Mouse (Mus musculus) mesoderm, embryonic 11.5 days (tissue): ENCODE results near the gene Nhs.
A peak's percentile ranks its signal among the peaks of the same experiment; 100 is the strongest.

Source experiments
- DNase-seq: peaks from one replicate; pipeline ENCODE4 v3.0.0-alpha.2; 2012; ENCODE audit warnings: low read depth, low spot score

Nhs gene

DNA sequence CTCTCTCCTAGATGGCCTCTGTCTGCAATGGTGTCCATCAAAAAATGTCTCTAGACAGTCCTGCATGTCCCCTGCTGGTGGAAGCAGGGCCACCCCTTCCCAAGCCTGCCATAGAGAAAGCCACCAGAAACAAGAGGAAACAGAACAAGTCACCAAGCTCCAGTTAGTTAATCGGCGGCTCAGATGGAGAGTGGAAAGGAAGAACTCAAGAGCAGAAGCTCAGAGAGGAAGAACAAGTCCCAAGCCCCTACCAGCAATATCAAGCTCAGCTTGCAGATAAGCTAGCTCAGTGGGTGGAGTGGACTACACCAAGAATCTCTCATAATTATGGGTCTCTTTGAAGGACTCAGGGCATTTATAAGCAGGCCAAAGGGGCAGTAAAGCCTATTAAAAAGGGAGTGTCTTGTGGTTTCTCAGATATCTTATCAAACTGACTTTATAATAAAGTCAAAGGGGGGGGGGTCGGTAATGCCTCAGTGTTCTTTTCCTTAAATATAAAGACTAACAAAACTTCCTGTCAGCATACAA lies 139.4 kb downstream of the Nhs start:
- no peak for DNase-seq

DNA sequence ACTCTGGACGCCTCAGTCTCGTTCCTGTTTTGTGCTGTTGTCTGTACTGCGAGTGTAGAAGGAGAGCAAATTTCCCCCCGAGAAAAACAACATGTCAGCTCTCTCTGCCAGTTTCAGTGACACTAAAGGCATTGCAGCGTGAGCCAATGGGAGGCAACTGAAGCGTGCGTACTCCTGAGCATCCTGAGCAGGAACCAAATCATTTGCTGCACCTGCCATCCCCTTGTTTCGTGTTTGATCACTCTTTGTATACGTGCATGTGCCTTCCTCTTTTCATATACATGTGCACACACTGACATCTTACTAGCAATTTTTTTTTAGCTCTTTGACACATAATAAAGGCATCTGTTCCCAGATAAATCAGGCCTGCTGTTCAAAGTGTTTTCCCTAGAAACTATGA lies 142.1 kb downstream of the Nhs start:
- no peak for DNase-seq

DNA sequence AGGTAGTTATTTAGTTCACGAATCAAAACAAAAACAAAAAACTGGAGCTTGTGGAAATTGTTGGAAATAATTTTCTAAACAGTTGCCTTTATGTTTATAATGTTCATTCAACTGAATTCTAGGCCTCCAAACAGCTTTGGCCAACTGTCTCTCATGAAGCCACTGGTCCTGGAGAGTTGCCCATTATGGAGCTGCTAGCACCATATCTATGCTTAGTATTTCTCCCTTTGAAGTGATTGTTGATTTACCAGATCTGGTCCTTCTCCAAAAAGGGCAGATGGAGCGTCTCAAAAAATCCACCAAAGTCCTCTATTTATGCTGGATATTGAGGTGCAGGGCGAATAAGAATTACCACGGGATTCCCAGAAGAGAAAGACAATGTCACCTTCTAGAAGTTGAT lies 147.0 kb downstream of the Nhs start:
- no peak for DNase-seq

DNA sequence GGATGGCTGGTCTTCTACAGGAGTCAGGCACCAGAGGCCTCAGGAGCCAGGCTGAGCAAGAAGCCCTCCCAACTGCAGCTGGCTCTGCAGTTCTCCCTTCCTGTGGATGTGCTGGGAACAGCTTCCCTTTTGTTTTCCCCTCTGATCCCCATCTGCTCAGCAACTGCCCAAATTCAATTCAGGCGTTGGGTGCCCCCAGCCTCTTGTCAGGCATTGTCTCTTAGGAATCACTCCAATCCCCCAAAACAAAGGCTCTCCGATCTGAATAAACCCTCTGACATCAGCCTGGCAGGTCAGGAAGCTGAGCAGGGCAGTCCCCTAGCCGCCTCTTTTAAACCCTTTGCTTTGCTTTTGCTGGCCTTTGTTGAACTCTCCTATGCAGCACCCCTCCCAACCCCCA lies 149.7 kb downstream of the Nhs start:
- peak; percentile 52 for DNase-seq

DNA sequence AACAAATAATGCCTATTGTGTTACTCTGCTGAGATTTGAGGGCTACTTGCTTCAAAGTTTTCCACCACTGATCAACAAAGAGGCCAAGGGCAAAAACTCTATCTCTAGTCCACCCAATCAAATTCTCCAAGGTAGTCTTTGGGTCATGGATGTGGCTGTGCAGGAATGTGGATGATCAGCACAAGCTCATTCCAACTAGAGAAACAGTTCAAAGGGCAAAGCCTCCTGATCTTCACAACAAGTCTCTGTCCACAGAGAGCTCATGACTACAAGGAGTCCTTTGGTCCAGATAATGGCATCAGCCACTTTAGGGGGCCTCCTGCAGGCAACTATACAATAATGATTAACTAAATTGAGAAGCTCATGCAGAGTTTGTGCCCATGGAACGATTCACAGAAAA lies 155.7 kb downstream of the Nhs start:
- no peak for DNase-seq

DNA sequence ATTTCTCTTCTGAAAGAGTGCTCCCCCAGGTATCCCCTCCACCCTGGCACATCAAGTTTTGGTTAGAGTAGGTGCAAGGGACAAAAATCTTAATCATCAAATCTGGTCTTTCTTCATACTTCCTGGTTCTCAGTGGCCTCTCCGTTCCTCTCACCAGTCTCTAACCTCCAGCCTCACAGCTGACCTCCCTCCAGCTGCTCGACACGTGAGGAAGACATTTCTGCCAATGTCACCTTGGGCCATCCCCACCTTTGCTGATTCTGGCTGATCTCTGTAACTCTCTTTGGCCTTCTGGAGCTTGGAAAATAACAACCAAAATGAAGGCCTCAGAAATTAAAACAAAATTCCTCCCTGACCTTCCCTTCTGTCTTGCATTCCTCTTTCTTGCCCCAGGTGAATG lies 160.7 kb downstream of the Nhs start:
- no peak for DNase-seq

DNA sequence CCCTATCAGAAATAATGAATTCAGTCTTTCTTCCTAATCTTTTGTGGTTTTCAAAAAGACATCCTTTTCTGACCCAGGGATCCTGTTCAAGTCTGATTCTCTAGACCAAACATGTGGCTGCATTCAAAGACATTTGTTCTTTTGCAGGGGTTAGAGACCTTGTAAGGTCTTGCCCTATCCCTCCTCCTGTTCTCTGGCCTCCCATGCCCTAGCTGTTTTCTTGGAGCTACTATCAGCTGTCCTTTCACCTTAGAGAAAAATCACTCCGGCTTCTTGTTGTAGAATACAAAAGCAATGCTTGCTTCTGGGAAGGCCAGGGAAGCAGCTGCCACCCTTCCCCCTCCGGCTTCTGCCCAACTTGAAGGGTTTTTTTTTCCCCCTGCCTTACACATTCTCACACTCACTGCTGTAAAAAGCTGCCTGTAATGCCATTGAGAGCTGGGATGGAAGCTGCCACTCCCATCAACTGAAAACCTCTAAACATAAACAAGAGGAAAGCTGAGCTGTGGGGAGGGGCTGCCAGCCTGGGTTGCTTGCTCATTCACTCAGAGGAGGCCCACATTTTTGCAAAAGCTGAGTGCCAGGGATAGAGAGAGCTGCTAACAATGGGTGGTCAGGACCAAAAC lies 162.2 kb downstream of the Nhs start:
- DNase-seq: peak; percentile 29

DNA sequence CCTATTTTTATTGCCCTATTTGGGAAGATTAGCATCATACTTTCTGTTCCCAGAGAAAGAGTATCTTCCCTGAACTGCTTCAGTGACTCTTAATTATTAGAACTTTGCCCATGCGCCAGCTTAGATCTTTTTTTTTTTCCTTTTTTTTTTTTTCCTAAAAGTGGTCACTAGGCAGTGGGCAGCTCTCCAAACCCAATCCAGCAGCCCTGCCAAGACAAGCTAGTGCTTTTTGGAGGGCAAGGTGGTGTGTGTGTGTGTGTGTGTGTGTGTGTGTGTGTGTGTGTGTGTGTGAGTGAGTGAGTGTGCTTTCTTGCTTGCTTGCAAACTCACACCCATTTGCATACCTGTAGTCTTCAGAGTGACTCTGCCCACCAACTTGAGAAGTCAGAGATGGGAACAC lies 169.4 kb downstream of the Nhs start:
- DNase-seq: no peak

DNA sequence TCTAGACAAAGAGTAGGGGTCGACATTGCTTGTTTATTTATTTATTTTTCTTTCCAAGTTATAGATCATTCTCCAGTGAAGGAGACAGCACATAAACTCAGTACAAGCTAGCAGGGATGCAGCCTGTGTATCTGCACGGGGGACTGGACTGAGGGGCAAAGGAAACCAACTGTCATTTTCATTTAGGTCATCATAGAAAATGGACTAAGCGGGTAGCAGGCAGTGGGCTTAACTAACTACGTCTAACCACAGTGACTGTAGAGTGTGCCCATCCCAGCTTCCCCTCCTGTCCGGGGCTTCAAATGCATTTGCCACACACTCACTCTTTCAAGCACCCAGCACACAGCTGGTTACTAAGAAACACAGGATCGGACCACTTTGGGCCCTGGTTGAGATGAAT lies 174.6 kb downstream of the Nhs start:
- no peak for DNase-seq

DNA sequence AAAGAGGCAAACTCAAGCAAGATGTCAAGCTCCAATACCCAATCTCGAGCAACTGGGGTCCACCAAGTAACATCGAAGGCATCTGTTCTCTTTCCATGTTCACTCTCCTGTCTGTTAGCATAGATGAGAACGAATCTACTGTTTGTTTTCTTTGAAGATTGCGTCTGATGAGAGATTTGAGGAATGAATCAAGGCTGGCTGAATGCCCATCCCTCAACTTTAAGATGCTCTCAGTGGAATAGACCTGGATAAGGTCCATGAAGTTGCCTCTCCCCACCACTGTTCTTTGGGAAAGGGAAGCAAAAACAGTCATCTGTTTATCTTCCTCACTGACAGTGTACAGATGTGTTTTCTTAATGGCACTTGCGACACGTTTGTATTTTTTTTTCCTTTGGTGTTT lies 178.1 kb downstream of the Nhs start:
- DNase-seq: no peak

DNA sequence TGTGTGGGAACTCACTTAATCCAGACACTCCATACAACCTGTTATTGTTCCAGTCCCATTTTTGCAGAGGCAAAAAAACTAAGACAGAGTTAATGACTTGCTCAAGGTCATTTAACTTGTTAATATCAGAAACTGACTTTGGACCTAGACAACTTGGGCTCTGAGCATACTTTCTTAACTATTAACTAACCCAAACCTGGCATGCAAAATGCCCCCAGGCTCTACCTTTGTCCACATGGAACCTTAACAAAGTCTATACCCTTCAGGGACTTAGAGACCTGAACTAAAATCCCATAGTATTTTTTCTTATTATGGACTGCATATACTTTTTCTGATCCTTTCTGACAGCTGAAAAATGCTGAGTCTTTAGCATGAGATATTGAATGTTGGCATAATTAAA lies 179.6 kb downstream of the Nhs start:
- no peak for DNase-seq

DNA sequence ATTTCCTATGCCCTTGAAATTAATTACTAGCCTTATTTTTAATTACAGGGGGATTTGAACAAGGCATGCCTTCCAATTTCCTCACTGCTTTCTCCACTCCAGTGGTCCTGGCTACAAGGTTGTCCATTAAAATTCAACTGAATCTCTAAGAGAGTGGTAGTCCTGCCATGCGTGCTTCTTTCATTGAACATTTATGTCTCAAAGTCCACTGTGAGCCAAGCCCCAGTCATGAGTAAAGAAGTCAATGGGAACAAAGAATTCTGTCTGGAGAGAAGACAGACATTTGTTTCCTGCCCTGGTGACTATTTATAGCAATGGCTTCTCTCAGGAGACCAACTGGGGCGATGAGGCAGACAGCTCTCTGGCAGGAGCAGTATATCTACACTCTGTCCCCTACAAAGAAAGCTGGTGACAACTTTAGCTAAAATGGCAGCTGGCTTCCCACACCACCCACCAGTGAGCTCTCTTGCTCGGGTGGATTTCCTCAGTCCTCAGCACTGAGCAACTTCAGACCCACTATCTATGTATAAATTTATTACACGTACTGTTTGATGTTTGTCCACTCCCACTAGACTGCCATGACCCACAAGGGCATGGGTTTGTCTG lies 182.2 kb downstream of the Nhs start:
- no peak for DNase-seq

DNA sequence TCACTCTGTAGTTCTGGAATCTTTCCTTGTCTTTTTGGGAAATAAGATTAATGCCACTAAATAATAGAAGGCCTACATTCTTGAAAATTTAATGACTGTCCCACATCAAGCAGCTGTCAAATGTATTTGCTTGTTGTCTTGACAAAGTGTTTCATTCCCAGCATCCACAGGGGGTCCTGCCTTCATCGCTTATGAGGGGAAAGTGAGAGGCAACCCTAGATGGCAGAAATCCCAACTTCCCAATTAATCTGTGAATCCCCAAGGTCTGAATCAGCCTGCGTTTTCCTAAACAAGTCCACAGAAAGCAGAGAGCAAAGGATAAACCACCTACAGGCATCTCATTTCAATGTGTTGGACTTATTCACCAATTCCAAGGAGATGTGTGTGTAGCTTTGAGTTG lies 183.2 kb downstream of the Nhs start:
- no peak for DNase-seq

DNA sequence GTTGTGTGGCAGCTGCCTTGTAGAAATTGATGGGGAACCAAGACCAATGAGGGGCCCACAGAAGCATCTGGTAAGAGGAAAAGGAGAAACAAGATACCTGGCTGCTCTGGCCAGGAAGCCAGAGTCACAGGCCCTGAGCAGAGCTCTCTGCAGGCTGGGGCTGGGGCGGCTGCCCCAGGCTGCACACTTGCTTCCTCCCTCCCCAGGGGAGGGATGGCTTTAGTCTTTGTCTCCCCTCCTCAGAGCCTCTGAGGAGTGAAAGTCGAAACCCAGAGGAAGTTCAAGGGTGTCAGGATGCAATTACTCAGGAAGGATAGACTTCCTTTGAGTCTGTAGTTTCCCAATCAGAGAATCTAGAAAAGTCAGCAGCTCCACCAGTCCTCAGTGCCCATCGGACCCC lies 186.0 kb downstream of the Nhs start:
- peak; percentile 13 for DNase-seq

DNA sequence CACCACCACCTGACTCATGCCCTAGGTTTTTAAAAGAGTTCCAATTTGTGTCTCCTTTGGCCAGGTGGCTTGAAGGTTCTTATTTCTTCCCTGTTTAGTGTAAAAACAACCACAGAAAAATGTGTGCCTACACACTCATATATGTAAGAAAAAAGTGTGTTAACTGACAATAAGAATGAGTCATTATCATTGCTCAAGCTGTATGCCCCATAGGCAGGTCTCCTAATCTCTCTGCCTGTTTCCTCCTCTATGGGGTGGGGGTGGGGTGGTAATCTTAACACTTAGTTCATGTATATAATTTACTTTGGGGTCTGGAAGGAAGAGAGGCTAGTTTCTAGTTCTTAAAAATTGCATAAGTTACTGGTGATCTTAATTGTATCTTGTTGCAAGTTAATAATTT lies 186.8 kb downstream of the Nhs start:
- DNase-seq: no peak

DNA sequence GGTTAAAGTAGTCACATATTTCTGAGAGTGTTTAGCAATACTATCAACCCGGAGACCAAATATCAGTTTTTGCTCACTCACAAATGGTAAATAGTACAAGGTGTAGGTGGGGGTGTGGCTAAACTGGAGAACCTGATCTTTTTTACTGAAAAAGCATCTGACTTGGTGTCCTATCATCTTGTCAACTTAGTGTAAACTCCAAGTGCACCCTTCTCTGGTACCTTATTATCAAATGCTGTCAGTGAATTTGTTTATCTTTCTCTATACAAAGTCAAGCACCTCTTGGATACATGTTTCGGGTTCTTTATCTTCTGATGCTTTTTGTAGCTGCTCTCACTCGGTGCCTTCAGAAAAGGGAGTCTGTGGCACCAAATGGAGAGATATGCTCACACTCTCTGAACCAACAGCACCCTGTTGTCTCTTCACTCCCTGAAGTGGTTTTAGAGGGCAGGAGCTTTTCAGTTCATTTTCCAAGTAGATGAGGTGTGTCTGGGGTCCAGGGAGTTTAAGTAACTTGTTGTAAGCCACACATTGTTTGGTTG lies 187.5 kb downstream of the Nhs start:
- DNase-seq: no peak

DNA sequence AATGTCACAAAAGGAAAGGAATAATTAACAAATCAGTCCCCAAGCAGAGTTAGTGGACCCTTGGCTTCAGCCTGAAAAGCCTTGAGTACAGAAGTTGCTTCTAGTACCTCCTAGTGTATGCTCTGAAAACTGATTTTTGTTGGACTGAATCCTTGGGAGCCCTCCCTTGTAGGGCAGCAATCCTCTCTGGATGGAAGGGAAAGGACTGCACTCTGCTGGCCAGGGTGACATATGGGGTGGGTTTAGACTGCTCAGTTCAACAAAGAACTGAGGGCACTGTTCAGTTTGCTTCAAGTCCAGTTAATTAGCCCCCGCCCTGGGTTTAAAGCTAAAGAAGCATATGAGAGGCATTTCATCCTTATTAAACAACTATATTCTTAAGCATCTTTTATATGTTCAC lies 188.4 kb downstream of the Nhs start:
- DNase-seq: no peak

DNA sequence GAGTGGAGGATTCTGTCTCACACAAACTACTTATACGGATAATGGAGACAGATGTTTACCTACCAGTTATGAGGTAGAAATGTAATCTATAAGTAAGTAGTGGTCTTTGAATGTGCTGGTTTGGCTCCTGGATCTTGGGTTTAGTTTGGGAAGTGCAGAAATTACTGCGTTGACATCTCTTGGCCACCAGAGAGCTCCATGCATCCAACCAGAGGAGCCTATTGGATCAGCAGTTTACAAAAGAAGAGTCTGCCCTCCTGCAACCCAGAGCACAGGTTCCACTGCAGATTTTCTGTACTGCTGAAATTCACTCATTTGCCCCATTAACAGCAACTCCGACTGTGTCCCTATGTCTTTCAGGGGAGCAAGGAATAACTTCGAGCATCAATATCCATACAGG lies 191.8 kb downstream of the Nhs start:
- DNase-seq: no peak

DNA sequence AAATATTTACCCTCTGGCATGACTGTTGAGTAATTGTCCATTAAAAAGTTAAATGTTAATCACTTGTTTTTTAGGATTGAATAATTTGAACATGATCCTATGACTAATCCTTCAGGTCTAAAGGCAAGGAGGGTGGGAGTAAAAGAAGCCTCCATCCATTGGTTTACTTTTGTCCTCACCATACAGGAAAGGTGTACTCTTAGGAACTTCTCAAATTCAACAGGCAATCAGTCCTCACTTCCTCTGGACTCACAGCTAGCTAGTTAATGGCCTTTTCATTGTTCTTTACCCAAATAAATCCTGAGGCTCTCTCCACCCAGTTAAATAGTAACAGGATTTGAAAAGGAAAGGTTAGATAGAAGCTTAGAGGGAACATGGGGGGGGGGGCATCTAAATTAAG lies 196.2 kb downstream of the Nhs start:
- DNase-seq: no peak

DNA sequence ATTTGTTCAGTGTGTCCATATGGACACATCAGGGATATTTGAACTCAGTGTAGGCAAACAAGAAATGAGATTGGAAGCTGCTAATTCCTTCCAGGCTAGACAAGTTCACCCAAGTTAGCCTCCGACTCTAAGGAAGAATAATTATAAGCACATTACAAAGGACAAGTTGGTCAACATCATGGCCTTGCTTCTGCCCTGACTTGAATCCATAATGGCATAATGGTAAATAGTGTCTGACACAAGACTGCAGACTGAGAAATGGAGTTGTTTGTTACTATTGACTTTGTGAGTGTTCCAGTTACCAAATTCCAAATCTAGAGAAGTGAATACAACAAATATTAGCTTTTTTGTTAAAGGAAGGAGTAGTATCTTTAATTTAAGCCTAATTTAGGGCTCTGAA lies 196.7 kb downstream of the Nhs start:
- DNase-seq: no peak

DNA sequence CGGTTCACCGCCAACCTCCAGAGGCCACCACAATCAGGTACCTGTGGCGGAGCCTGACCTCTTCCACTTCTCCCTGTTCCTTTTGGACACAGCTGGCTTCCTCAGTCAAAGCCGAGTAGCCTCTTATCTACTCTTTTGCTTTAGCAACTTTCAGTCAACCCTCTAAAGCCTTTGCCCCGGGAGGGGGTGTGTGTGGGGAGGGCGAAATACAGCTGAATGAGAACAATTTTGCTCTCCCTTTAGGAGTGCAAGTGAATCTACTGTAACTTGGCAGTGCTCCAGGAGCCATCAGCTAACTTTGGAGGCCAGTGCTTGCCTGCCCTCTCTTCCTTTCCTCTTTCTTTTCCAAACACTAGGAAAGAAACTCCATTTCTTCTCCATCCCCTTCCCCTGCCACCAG lies 197.8 kb downstream of the Nhs start:
- no peak for DNase-seq

DNA sequence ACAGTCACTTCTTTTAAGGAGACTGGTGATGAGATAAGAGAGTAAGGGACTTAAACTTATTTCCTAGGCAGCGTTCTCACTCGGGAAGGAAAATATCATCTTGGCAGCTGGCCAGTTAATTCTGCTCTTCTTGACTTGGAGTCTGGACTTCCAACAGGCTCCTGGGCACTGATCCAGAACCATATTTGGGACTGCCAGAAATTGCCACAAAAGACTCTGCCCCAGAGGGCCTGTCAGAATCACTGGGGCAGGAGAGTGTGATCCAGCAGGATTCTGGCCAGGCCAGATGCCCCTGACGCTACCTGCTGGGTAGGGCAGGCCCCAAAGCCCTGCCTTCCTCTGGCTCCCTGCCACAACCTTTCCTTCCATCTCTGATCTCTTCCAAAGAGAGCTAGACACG lies 198.4 kb downstream of the Nhs start:
- no peak for DNase-seq

DNA sequence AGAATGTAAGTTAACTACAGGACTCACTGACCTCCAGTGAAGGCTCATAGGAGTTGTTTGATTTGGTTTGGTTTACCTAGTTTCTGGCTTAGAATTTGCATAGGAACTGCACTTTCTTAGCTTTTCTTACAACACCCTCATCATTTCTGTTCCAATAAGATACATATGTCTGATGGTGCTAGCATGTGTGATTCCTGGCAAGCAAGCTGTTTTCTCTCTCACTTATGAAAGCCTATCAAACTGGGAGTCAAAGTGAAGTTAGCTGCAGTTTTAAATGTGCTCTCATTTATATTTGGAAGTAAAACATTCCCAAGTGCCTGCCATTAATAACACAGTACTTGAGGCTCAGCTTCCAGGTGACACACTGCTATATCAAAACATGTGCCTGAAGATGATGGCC lies 207.2 kb downstream of the Nhs start:
- DNase-seq: no peak
